Mouse (Mus musculus) cerebellum, adult 2 months (tissue): ENCODE results near the gene Hoxd11. TPM values are rescaled to one million over a fixed set of nuclear protein-coding genes. Genes with fewer than 3 reads are reported as not detected.

ENCODE experiments used
- DNase-seq, 2 experiments: peaks; one replicate each; pipeline ENCODE4 v3.0.0; 2021
- H3K27ac ChIP-seq: fragments of 200-500 bp; 2 replicates; pipeline ENCODE4 v1.5.1; 2012; ENCODE audit warnings: low read length, control low read depth, inconsistent platforms; ENCODE audit not compliant: insufficient read depth
- H3K27me3 ChIP-seq: fragments of 200-500 bp; 2 replicates; pipeline ENCODE4 v1.6.1; 2012; ENCODE audit warnings: inconsistent platforms, mild to moderate bottlenecking, low read length, moderate library complexity; ENCODE audit not compliant: control insufficient read depth, insufficient read depth
- H3K4me1 ChIP-seq: fragments of 200-500 bp; 2 replicates; pipeline ENCODE4 v1.6.1; 2011; ENCODE audit warnings: low read length; ENCODE audit not compliant: control insufficient read depth, insufficient read depth
- H3K4me3 ChIP-seq: fragments of 200-500 bp; replicated peaks from 2 replicates; pipeline ENCODE3; 2011; ENCODE audit warnings: mild to moderate bottlenecking, low read depth, low read length, control low read depth; ENCODE audit not compliant: insufficient read depth
- CTCF ChIP-seq: fragments of 200-500 bp; IDR thresholded peaks from 2 replicates; pipeline ENCODE4 v1.5.1; 2011; ENCODE audit warnings: low read depth, mild to moderate bottlenecking, control low read depth, low read length, moderate library complexity, borderline replicate concordance; ENCODE audit not compliant: insufficient read depth
- POLR2A ChIP-seq: fragments of 200-500 bp; IDR thresholded peaks from 2 replicates; pipeline ENCODE4 v1.6.1; 2011; ENCODE audit warnings: low read length, control low read depth, borderline replicate concordance; ENCODE audit not compliant: insufficient read depth
- WGBS: fragments of 180-500 bp; shearing (Covaris S2); methylation state at CpG from one replicate; pipeline ENCODE4 v1.1.7; 2018; 5-methylcytosine and 5-hydroxymethylcytosine counted together
- polyA plus RNA-seq: library from polyadenylated mRNA; depleted of rRNA; stranded (reverse); fragments of >200 nt; gene quantifications from 2 replicates; pipeline ENCODE4 v1.2.3, GENCODE M21; 2012

Hoxd11 gene
- polyA plus RNA-seq, 1 experiment = not detected

GRCm38 (mm10) chr2:74658667-74659371 lies 20.5 kb upstream of the Hoxd11 start:
- DNase-seq = no peak
- H3K4me3 ChIP-seq = no peak overlapping the region
- WGBS = 3% methylated on average over 47 of the region's 47 CpGs
- peaks cover 33% of the 10 kb centered on the region; the same call in 1 of the 2 replicates for H3K27me3 ChIP-seq
- H3K4me1 ChIP-seq = no peaks in the 10 kb centered on the region
- no peak overlapping the region for H3K27ac ChIP-seq
- no peak for TF ChIP-seq CTCF
- TF ChIP-seq POLR2A = no peak

- peaks cover 31% of the 10 kb centered on the region; the same call in 1 of the 2 replicates for H3K27me3 ChIP-seq
- H3K4me1 ChIP-seq = no peaks in the 10 kb centered on the region
- WGBS = 6% methylated on average over 28 of the region's 28 CpGs
- no peak within 1 kb of the TSS for H3K4me3 ChIP-seq
- no peak within 1 kb of the TSS for H3K27ac ChIP-seq
- no peak for TF ChIP-seq CTCF
- TF ChIP-seq POLR2A = no peak
- no peak for DNase-seq
Measured at GRCm38 (mm10) chr2:74659507-74660005, 19.8 kb upstream of the Hoxd11 start, which contains the start of gene Evx2. Gene Evx2 (minus strand): TSS chr2:74659557.

- no peak overlapping the region for H3K4me3 ChIP-seq
- peaks cover 26% of the 10 kb centered on the region; the same call in 1 of the 2 replicates for H3K27me3 ChIP-seq
- no peak overlapping the region for H3K27ac ChIP-seq
- no peaks in the 10 kb centered on the region for H3K4me1 ChIP-seq
- 4% methylated on average over 30 of the region's 30 CpGs for WGBS
- no peak for DNase-seq
- TF ChIP-seq CTCF = no peak
- TF ChIP-seq POLR2A = no peak
Measured at GRCm38 (mm10) chr2:74660421-74661375, 18.7 kb upstream of the Hoxd11 start.

- H3K4me3 ChIP-seq = no peak overlapping the region
- WGBS = 2% methylated on average over 14 of the region's 14 CpGs
- no peak for DNase-seq
Measured at GRCm38 (mm10) chr2:74661685-74662084, 17.7 kb upstream of the Hoxd11 start.

GRCm38 (mm10) chr2:74663291-74663925 lies 15.9 kb upstream of the Hoxd11 start:
- no peak for DNase-seq
- no peaks in the 10 kb centered on the region for H3K4me1 ChIP-seq
- 3% methylated on average over 18 of the region's 18 CpGs for WGBS

More at GRCm38 (mm10) chr2:74661685-74662084, 17.7 kb upstream of the Hoxd11 start:
- Histone ChIP-seq H3K4me1 (no peaks in the 10 kb centered on the region), H3K27ac (no peak overlapping the region), H3K27me3 (peaks cover 21% of the 10 kb centered on the region; the same call in 1 of the 2 replicates)
- TF ChIP-seq CTCF = no peak
- no peak for TF ChIP-seq POLR2A

GRCm38 (mm10) chr2:74666411-74666810 lies 12.9 kb upstream of the Hoxd11 start:
- H3K4me3 ChIP-seq = no peak overlapping the region
- no peak overlapping the region for H3K27ac ChIP-seq
- 4% methylated on average over 7 of the region's 7 CpGs for WGBS
- no peaks in the 10 kb centered on the region for H3K4me1 ChIP-seq
- peaks cover 10% of the 10 kb centered on the region; the same call in 1 of the 2 replicates for H3K27me3 ChIP-seq
- DNase-seq = no peak
- TF ChIP-seq POLR2A = no peak

More at GRCm38 (mm10) chr2:74663291-74663925, 15.9 kb upstream of the Hoxd11 start:
- TF ChIP-seq POLR2A (no peak), CTCF (peak; percentile 51; the same call in 1 of the 2 replicates)
- Histone ChIP-seq H3K27ac (no peak overlapping the region), H3K4me3 (no peak overlapping the region), H3K27me3 (peaks cover 18% of the 10 kb centered on the region; the same call in 1 of the 2 replicates)

- DNase-seq = no peak
- WGBS = 5% methylated on average over 36 of the region's 36 CpGs
Measured at GRCm38 (mm10) chr2:74667191-74667841, 12.0 kb upstream of the Hoxd11 start.

More at GRCm38 (mm10) chr2:74667191-74667841, 12.0 kb upstream of the Hoxd11 start:
- TF ChIP-seq POLR2A (no peak), CTCF (no peak)
- Histone ChIP-seq H3K27ac (no peak overlapping the region), H3K27me3 (peaks cover 10% of the 10 kb centered on the region; the same call in 1 of the 2 replicates), H3K4me1 (no peaks in the 10 kb centered on the region), H3K4me3 (no peak overlapping the region)
